Mouse (Mus musculus) urinary bladder, adult 18-20 months (tissue): ENCODE data around the gene Stard3.

Experiments
- DNase-seq, 2 experiments: peaks; one replicate each; pipeline ENCODE4 v3.0.0; 2022; ENCODE audit warnings: low spot score in 2 of 2, mixed read lengths in 2 of 2

Stard3 gene

GRCm38 (mm10) chr11:98347385-98348082, 10.6 kb upstream of the Stard3 start:
- DNase-seq = no peak

GRCm38 (mm10) chr11:98348083-98348961, 9.8 kb upstream of the Stard3 start, which contains the start of gene Ppp1r1b:
Gene Ppp1r1b (plus strand): TSS chr11:98348404.
- no peak for DNase-seq

GRCm38 (mm10) chr11:98349308-98349707, 8.9 kb upstream of the Stard3 start:
- no peak for DNase-seq

- no peak for DNase-seq
Measured at GRCm38 (mm10) chr11:98352272-98352990, 5.7 kb upstream of the Stard3 start.

- DNase-seq = no peak
Measured at GRCm38 (mm10) chr11:98353651-98354211, 4.4 kb upstream of the Stard3 start.

- DNase-seq = no peak
Measured at GRCm38 (mm10) chr11:98354445-98354844, 3.7 kb upstream of the Stard3 start.

- DNase-seq = no peak
Measured at GRCm38 (mm10) chr11:98355732-98356299, 2.4 kb upstream of the Stard3 start.

GRCm38 (mm10) chr11:98356625-98357394, 1.4 kb upstream of the Stard3 start:
- no peak for DNase-seq

GRCm38 (mm10) chr11:98357396-98358160, 590 bp upstream of the Stard3 start:
- no peak for DNase-seq

- no peak for DNase-seq
Measured at GRCm38 (mm10) chr11:98360866-98361521, 2.8 kb downstream of the Stard3 start.

GRCm38 (mm10) chr11:98363817-98364216, 5.6 kb downstream of the Stard3 start:
- DNase-seq = no peak

GRCm38 (mm10) chr11:98364410-98364809, 6.2 kb downstream of the Stard3 start:
- no peak for DNase-seq

- no peak for DNase-seq
Measured at GRCm38 (mm10) chr11:98366290-98366689, 8.1 kb downstream of the Stard3 start.

- no peak for DNase-seq
Measured at GRCm38 (mm10) chr11:98367171-98367862, 9.1 kb downstream of the Stard3 start.

GRCm38 (mm10) chr11:98367863-98368186, 9.7 kb downstream of the Stard3 start:
- DNase-seq = no peak

- DNase-seq = no peak
Measured at GRCm38 (mm10) chr11:98369337-98369736, 11.2 kb downstream of the Stard3 start.

- no peak for DNase-seq
Measured at GRCm38 (mm10) chr11:98370588-98370987, 12.4 kb downstream of the Stard3 start.

- no peak for DNase-seq
Measured at GRCm38 (mm10) chr11:98371556-98372240, 13.5 kb downstream of the Stard3 start.
